Mouse (Mus musculus): Measurements from ENCODE around the gene Rbm7. TPM values are rescaled to one million over a fixed set of nuclear protein-coding genes. Genes with fewer than 3 reads are reported as not detected.
A peak's percentile ranks its signal among the peaks of the same experiment; 100 is the strongest.

The Rbm7 gene
- total and polyA plus RNA-seq, 3 experiments = 47.3 to 48.4 TPM; not detected in 1

DNA sequence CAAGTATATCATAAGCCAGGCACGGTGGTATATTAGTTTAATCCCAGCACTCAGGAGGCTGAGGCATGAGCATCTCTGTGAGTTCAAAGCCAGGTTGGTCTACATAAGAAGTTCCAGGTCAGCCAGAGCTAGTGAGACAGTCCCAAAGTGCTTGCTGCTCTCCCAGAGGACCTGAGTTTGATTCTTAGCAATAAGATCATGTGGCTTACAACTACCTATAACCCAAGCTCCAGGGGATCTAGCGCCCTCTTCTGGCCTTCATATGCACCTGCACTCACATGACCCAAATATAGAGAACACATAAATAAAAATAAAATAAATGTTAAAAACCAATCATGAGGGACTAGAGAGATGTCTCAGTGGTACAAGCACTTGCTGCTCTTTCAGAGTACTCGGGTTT lies 36.2 kb downstream of the Rbm7 start:
- TF ChIP-seq USF2 (IDR thresholded peaks at IDR 0.05; ENCODE audit: borderline replicate concordance in 1 of 2, insufficient read depth in 1 of 2, low read depth in 1 of 2, low read length in 2 of 2) = no peak
- TF ChIP-seq CTCF (IDR thresholded peaks at IDR 0.05 in 2 of 3, conservative IDR thresholded peaks at IDR 0.05 in 1 of 3; ENCODE audit: control insufficient read depth in 1 of 3, insufficient read depth in 1 of 3, low read depth in 2 of 3, low read length in 3 of 3, poor library complexity in 1 of 3, severe bottlenecking in 1 of 3) = peak; percentile 44 to 63 (median 50)
- peak; percentile 25 for TF ChIP-seq RAD21 (IDR thresholded peaks at IDR 0.05; ENCODE audit: low read depth, low read length)
- peak; percentile 55 for TF ChIP-seq USF1 (IDR thresholded peaks at IDR 0.05; ENCODE audit: low read depth, low read length)
- TF ChIP-seq POLR2AphosphoS5 (IDR thresholded peaks at IDR 0.05; ENCODE audit: borderline replicate concordance, low read depth, low read length) = no peak
- peak; percentile 39 for TF ChIP-seq SMC3 (IDR thresholded peaks at IDR 0.05; ENCODE audit: low read depth, low read length)
- Histone ChIP-seq H3K27me3 (ENCODE audit: control insufficient read depth in 1 of 2, insufficient read depth in 2 of 2, low read length in 2 of 2) (no peaks in the 10 kb centered on the region), H3K36me3 (ENCODE audit: control insufficient read depth in 1 of 2, insufficient read depth in 2 of 2, low read length in 2 of 2) (no peaks in the 10 kb centered on the region), H3K9ac (ENCODE audit: control insufficient read depth, low read depth, low read length, poor library complexity, severe bottlenecking) (no peak overlapping the region), H3K27ac (ENCODE audit: control insufficient read depth, low read depth, low read length) (no peak overlapping the region), H3K4me3 (ENCODE audit: control insufficient read depth in 1 of 2, insufficient read depth in 1 of 2, low read depth in 2 of 2, low read length in 2 of 2) (no peak overlapping the region), H3K79me2 (ENCODE audit: control insufficient read depth, insufficient read depth, low read length, poor library complexity) (no peaks in the 10 kb centered on the region), H3K9me3 (replicated peaks; ENCODE audit: insufficient read depth, low read length) (no peaks in the 10 kb centered on the region), H3K4me1 (ENCODE audit: control insufficient read depth in 1 of 2, insufficient read depth in 2 of 2, low read length in 2 of 2) (no peaks in the 10 kb centered on the region)
- DNase-seq (ENCODE audit: low read depth, low spot score) = peak; percentile 53

DNA sequence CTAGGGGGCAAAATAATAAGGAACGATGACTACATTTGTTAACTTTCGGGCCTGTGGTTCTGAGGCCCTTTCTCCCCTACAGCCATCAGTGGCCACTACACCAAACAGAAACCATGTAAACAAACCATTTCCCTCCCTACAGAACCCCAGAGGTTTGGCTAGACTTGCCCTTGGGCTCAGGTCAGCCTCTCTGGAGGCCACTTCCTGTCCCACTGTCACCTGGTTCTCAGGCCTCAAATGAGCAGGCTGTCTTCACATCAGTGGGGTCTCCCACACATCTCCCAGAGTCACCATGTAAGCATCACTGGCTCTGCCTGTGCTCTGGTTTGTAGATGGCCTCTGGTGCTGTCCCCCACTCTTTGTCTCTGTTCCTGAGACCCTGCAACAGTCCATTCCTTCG lies 39.1 kb downstream of the Rbm7 start:
- no peaks in the 10 kb centered on the region for H3K4me1 ChIP-seq (ENCODE audit: control insufficient read depth in 1 of 2, insufficient read depth in 2 of 2, low read length in 2 of 2)
- H3K9me3 ChIP-seq (replicated peaks; ENCODE audit: insufficient read depth, low read length) = no peaks in the 10 kb centered on the region
- TF ChIP-seq MAZ (IDR thresholded peaks at IDR 0.05; ENCODE audit: low read depth, low read length) = no peak
- H3K27ac ChIP-seq (ENCODE audit: control insufficient read depth, low read depth, low read length) = no peak overlapping the region
- H3K9ac ChIP-seq (ENCODE audit: control insufficient read depth, low read depth, low read length, poor library complexity, severe bottlenecking) = no peak overlapping the region
- H3K27me3 ChIP-seq (ENCODE audit: control insufficient read depth in 1 of 2, insufficient read depth in 2 of 2, low read length in 2 of 2) = no peaks in the 10 kb centered on the region
- no peak overlapping the region for H3K4me3 ChIP-seq (ENCODE audit: control insufficient read depth in 1 of 2, insufficient read depth in 1 of 2, low read depth in 2 of 2, low read length in 2 of 2)
- H3K79me2 ChIP-seq (ENCODE audit: control insufficient read depth, insufficient read depth, low read length, poor library complexity) = no peaks in the 10 kb centered on the region
- no peaks in the 10 kb centered on the region for H3K36me3 ChIP-seq (ENCODE audit: control insufficient read depth in 1 of 2, insufficient read depth in 2 of 2, low read length in 2 of 2)
- no peak for DNase-seq (ENCODE audit: low read depth, low spot score)

DNA sequence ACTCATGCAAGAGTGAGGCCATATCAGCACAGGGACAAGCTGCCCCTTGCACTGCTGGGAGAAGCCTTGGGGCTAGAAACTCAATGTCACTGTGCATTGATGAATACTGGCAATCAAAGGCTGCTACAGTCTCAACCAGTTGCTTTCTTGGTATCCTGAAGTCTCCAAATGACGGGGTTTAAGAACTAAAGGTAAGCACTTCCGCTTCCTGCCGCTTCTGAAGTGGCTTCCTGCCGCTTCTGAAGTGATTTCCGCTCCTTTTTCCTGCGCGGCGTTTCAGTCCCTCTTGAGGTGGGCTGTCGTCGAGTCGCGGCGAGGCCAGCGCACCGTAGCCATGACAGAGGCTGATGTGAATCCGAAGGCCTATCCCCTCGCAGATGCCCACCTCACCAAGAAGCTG lies 45.0 kb downstream of the Rbm7 start:
- H3K27me3 ChIP-seq (ENCODE audit: control insufficient read depth in 1 of 2, insufficient read depth in 2 of 2, low read length in 2 of 2) = no peaks in the 10 kb centered on the region
- no peak for DNase-seq (ENCODE audit: low read depth, low spot score)
- H3K4me1 ChIP-seq (ENCODE audit: control insufficient read depth in 1 of 2, insufficient read depth in 2 of 2, low read length in 2 of 2) = no peaks in the 10 kb centered on the region
- no peak overlapping the region for H3K27ac ChIP-seq (ENCODE audit: control insufficient read depth, low read depth, low read length)
- H3K36me3 ChIP-seq (ENCODE audit: control insufficient read depth in 1 of 2, insufficient read depth in 2 of 2, low read length in 2 of 2) = no peaks in the 10 kb centered on the region
- no peaks in the 10 kb centered on the region for H3K79me2 ChIP-seq (ENCODE audit: control insufficient read depth, insufficient read depth, low read length, poor library complexity)
- H3K9ac ChIP-seq (ENCODE audit: control insufficient read depth, low read depth, low read length, poor library complexity, severe bottlenecking) = no peak overlapping the region
- H3K9me3 ChIP-seq (replicated peaks; ENCODE audit: insufficient read depth, low read length) = no peaks in the 10 kb centered on the region
- TF ChIP-seq ZMIZ1 (IDR thresholded peaks at IDR 0.05; ENCODE audit: low read depth, low read length) (no peak), KAT2A (conservative IDR thresholded peaks at IDR 0.05; ENCODE audit: low read depth, low read length) (no peak), NELFE (IDR thresholded peaks at IDR 0.05; ENCODE audit: low read depth, low read length) (no peak), MAZ (IDR thresholded peaks at IDR 0.05; ENCODE audit: low read depth, low read length) (no peak), USF1 (IDR thresholded peaks at IDR 0.05; ENCODE audit: low read depth, low read length) (no peak), MXI1 (IDR thresholded peaks at IDR 0.05; ENCODE audit: low read depth, low read length) (no peak)
- H3K4me3 ChIP-seq (ENCODE audit: control insufficient read depth in 1 of 2, insufficient read depth in 1 of 2, low read depth in 2 of 2, low read length in 2 of 2) = no peak overlapping the region
